Mouse (Mus musculus): Measurements from ENCODE around the gene Hip1. TPM values are rescaled to one million over a fixed set of nuclear protein-coding genes. Genes with fewer than 3 reads are reported as not detected.
"Not testable (repeated sequence)": the region's sequence is repeated elsewhere in the genome, so short reads cannot be mapped to it uniquely, and the experiment has no call there.

The Hip1 gene
- total and polyA plus RNA-seq, 2 experiments from 2014 or later = 9.8 to 41.0 TPM

DNA sequence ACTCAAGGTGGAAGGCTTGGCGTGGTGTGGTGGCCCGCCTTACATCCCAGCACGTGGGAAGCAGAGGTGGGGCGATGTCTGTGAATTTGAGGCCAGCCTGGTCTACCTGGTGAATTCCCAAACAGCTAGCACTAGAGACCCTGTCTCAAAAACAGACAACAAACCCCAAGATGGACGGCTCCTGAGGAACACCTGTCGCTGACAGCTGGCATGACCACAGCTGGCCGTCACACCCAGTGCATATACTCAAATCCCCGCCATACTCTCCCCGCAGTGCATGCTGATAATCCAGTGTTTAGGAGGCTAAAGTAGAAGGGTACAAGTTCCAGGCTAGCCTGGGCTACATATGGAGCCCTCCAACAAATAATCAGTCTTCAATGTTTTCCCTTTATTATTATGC lies 88.4 kb downstream of the Hip1 start:
- Histone ChIP-seq H3K27me3 (ENCODE audit: control insufficient read depth, insufficient read depth, low read length) (no peaks in the 10 kb centered on the region), H3K27ac (ENCODE audit: low read depth) (no peak overlapping the region), H3K4me3 (ENCODE audit: low read depth, low read length) (no peak overlapping the region), H3K4me1 (ENCODE audit: control insufficient read depth, insufficient read depth) (no peaks in the 10 kb centered on the region), H3K36me3 (replicated peaks; ENCODE audit: control insufficient read depth, insufficient read depth, low read length) (peaks cover 50% of the 10 kb centered on the region), H3K9ac (replicated peaks; ENCODE audit: low read depth, low read length) (no peak overlapping the region), H3K9me3 (replicated peaks; ENCODE audit: control insufficient read depth, low read length) (no peaks in the 10 kb centered on the region), H3K4me2 (ENCODE audit: low read depth, low read length) (no peak overlapping the region)
- TF ChIP-seq CTCF (IDR thresholded peaks at IDR 0.05; ENCODE audit: low read depth) (no peak), EP300 (IDR thresholded peaks at IDR 0.05; ENCODE audit: low read depth) (no peak)
- ATAC-seq (ENCODE audit: insufficient read depth, low read depth) (no peak), DNase-seq (ENCODE audit: low spot score) (no peak)
- 94% methylated on average over 9 of the region's 9 CpGs for WGBS

DNA sequence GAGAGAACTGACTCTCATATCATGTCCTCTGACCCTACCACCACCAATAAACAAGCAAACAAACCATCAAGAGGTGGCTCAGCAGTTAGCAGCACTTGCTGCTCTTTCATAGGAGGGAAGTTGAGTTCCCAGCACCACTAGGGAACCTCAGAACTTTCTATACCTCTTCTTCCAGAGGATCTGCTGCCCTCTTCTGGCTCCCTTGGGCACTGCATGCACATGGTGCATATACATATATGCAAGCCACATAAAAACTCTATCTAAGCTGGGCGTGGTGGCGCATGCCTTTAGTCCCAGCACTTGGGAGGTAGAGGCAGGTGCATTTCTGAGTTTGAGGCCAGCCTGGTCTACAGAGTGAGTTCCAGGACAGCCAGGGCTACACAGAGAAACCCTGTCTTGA lies 90.7 kb downstream of the Hip1 start:
- Histone ChIP-seq H3K9me3 (replicated peaks; ENCODE audit: control insufficient read depth, low read length) (no peaks in the 10 kb centered on the region), H3K36me3 (replicated peaks; ENCODE audit: control insufficient read depth, insufficient read depth, low read length) (peaks cover 67% of the 10 kb centered on the region), H3K4me2 (ENCODE audit: low read depth, low read length) (no peak overlapping the region), H3K4me1 (ENCODE audit: control insufficient read depth, insufficient read depth) (no peaks in the 10 kb centered on the region), H3K27me3 (ENCODE audit: control insufficient read depth, insufficient read depth, low read length) (no peaks in the 10 kb centered on the region), H3K4me3 (ENCODE audit: low read depth, low read length) (no peak overlapping the region), H3K27ac (ENCODE audit: low read depth) (no peak overlapping the region), H3K9ac (replicated peaks; ENCODE audit: low read depth, low read length) (no peak overlapping the region)
- 94% methylated on average over 2 of the region's 2 CpGs for WGBS
- ATAC-seq (ENCODE audit: insufficient read depth, low read depth) = no peak
- no peak for DNase-seq (ENCODE audit: low spot score)
- TF ChIP-seq CTCF (IDR thresholded peaks at IDR 0.05; ENCODE audit: low read depth) (no peak), EP300 (IDR thresholded peaks at IDR 0.05; ENCODE audit: low read depth) (no peak)

- H3K4me2 ChIP-seq (ENCODE audit: low read depth, low read length); H3K4me1 ChIP-seq (ENCODE audit: control insufficient read depth, insufficient read depth); H3K27me3 ChIP-seq (ENCODE audit: control insufficient read depth, insufficient read depth, low read length); H3K9me3 ChIP-seq (replicated peaks; ENCODE audit: control insufficient read depth, low read length); DNase-seq (ENCODE audit: low spot score); H3K27ac ChIP-seq (ENCODE audit: low read depth); H3K9ac ChIP-seq (replicated peaks; ENCODE audit: low read depth, low read length); ATAC-seq (ENCODE audit: insufficient read depth, low read depth); H3K4me3 ChIP-seq (ENCODE audit: low read depth, low read length): not testable (repeated sequence)
- WGBS = 87% methylated on average over 5 of the region's 5 CpGs
- H3K36me3 ChIP-seq (replicated peaks; ENCODE audit: control insufficient read depth, insufficient read depth, low read length) = peaks cover 53% of the 10 kb centered on the region
Observed at GRCm38 (mm10) chr5:135451559-135451958, 93.4 kb downstream of the Hip1 start.

DNA sequence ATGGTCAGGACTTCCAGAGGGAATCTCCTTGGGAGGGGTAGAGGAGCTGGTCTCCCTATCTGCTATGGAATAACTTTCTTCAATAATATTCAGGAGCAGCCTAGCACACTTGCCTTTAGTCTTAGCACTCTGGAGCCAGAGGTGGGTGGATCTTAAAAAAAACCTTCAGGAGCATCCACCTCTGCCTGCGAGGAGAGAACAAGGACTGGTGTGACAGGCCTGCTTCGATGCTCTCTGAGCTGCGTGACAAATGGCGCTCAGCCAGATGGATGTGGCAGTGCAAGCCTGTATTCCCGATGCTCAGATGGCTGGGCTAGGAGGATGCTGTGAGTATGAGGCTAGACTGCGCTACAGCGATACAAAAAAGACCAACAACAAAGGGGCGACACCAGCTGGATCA lies 93.8 kb downstream of the Hip1 start:
- ATAC-seq (ENCODE audit: insufficient read depth, low read depth) (no peak), DNase-seq (ENCODE audit: low spot score) (no peak)
- TF ChIP-seq CTCF (IDR thresholded peaks at IDR 0.05; ENCODE audit: low read depth) (no peak), EP300 (IDR thresholded peaks at IDR 0.05; ENCODE audit: low read depth) (no peak)
- no peaks in the 10 kb centered on the region for H3K27me3 ChIP-seq (ENCODE audit: control insufficient read depth, insufficient read depth, low read length)
- no peak overlapping the region for H3K4me2 ChIP-seq (ENCODE audit: low read depth, low read length)
- peaks cover 50% of the 10 kb centered on the region for H3K36me3 ChIP-seq (replicated peaks; ENCODE audit: control insufficient read depth, insufficient read depth, low read length)
- 89% methylated on average over 8 of the region's 8 CpGs for WGBS
- H3K27ac ChIP-seq (ENCODE audit: low read depth) = no peak overlapping the region
- no peak overlapping the region for H3K4me3 ChIP-seq (ENCODE audit: low read depth, low read length)
- no peaks in the 10 kb centered on the region for H3K9me3 ChIP-seq (replicated peaks; ENCODE audit: control insufficient read depth, low read length)
- no peak overlapping the region for H3K9ac ChIP-seq (replicated peaks; ENCODE audit: low read depth, low read length)
- peaks cover 3% of the 10 kb centered on the region; the same call in 1 of the 2 replicates for H3K4me1 ChIP-seq (ENCODE audit: control insufficient read depth, insufficient read depth)

DNA sequence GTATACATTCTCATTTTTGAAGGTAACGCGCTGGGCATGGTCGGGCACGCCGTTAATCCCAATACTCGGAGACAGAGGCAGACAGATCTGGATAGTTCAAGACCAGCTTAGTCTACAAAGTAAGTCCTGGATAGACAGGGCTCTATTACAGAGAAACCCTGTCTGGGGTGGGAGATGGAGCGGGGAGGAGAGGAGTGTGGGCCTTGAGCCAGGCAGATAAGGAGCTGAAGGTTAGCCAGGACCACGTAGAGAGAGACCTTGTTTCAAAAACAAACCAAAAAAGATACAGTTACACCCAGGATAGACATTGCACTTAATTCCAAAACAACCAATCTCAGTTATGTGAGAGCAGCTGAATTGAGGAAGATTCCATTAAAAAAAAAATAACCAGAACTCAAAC lies 99.2 kb downstream of the Hip1 start:
- Histone ChIP-seq H3K9ac (replicated peaks; ENCODE audit: low read depth, low read length) (no peak overlapping the region), H3K4me2 (ENCODE audit: low read depth, low read length) (no peak overlapping the region), H3K9me3 (replicated peaks; ENCODE audit: control insufficient read depth, low read length) (no peaks in the 10 kb centered on the region), H3K27me3 (ENCODE audit: control insufficient read depth, insufficient read depth, low read length) (no peaks in the 10 kb centered on the region), H3K36me3 (replicated peaks; ENCODE audit: control insufficient read depth, insufficient read depth, low read length) (peaks cover 43% of the 10 kb centered on the region), H3K27ac (ENCODE audit: low read depth) (0 out of 2 replicates have a peak overlapping the region, but pooled peaks have one; percentile 30), H3K4me3 (ENCODE audit: low read depth, low read length) (no peak overlapping the region), H3K4me1 (ENCODE audit: control insufficient read depth, insufficient read depth) (peaks cover 9% of the 10 kb centered on the region)
- no peak for TF ChIP-seq CTCF (IDR thresholded peaks at IDR 0.05; ENCODE audit: low read depth)
- TF ChIP-seq EP300 (IDR thresholded peaks at IDR 0.05; ENCODE audit: low read depth) = no peak
- ATAC-seq (ENCODE audit: insufficient read depth, low read depth) (no peak), DNase-seq (ENCODE audit: low spot score) (peak; percentile 27)
- WGBS = 73% methylated on average over 8 of the region's 8 CpGs

DNA sequence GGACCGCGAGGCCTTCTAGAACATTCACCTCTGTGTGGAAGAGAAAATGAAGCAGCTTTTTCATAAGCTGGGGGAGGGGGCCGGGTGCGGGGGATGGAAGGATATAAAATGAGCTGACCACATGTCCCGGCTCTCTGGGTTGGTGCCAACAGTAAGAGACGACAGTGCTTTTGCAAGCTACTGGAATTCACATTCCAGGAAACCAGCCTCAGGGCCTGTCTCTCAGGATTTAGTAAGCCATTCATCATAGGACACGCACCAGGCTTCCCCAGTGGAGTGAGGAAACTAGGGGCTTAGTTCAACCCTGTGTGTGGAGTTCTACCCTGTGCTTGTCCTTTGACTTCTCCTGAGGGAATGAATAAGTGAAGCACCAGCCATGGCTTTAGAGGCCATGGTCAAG lies 102.5 kb downstream of the Hip1 start:
- H3K4me1 ChIP-seq (ENCODE audit: control insufficient read depth, insufficient read depth) = peaks cover 9% of the 10 kb centered on the region
- no peaks in the 10 kb centered on the region for H3K27me3 ChIP-seq (ENCODE audit: control insufficient read depth, insufficient read depth, low read length)
- ATAC-seq (ENCODE audit: insufficient read depth, low read depth) = no peak
- H3K4me3 ChIP-seq (ENCODE audit: low read depth, low read length) = no peak overlapping the region
- H3K9ac ChIP-seq (replicated peaks; ENCODE audit: low read depth, low read length) = no peak overlapping the region
- DNase-seq (ENCODE audit: low spot score) = peak; percentile 33
- WGBS = 44% methylated on average over 7 of the region's 7 CpGs
- H3K9me3 ChIP-seq (replicated peaks; ENCODE audit: control insufficient read depth, low read length) = no peaks in the 10 kb centered on the region
- TF ChIP-seq CTCF (IDR thresholded peaks at IDR 0.05; ENCODE audit: low read depth) = no peak
- TF ChIP-seq EP300 (IDR thresholded peaks at IDR 0.05; ENCODE audit: low read depth) = no peak
- no peak overlapping the region for H3K4me2 ChIP-seq (ENCODE audit: low read depth, low read length)
- peak overlapping the region; percentile 54 for H3K27ac ChIP-seq (ENCODE audit: low read depth)
- H3K36me3 ChIP-seq (replicated peaks; ENCODE audit: control insufficient read depth, insufficient read depth, low read length) = peaks cover 39% of the 10 kb centered on the region

All from heart, postnatal 0 days (tissue).